Mouse (Mus musculus): ENCODE data around the gene Sinhcaf. TPM values are rescaled to one million over a fixed set of nuclear protein-coding genes. Genes with fewer than 3 reads are reported as not detected.

Sinhcaf gene
- polyA plus RNA-seq, 1 experiment: 13.1 TPM

- Histone ChIP-seq H3K4me3 (replicated peaks) (no peak overlapping the region), H3K36me3 (replicated peaks; ENCODE audit: low read length) (peaks cover 5% of the 10 kb centered on the region), H3K27me3 (replicated peaks) (no peaks in the 10 kb centered on the region), H3K4me1 (peaks cover 3% of the 10 kb centered on the region; the same call in 1 of the 2 replicates), H3K9me3 (peaks cover 3% of the 10 kb centered on the region; the same call in 1 of the 2 replicates)
- no peak for TF ChIP-seq GATA1 (IDR thresholded peaks at IDR 0.05; ENCODE audit: borderline replicate concordance, low read length)
- no peak for TF ChIP-seq FLI1 (IDR thresholded peaks at IDR 0.05; ENCODE audit: low read length)
These were observed 72.4 kb downstream of the Sinhcaf start for GRCm38 (mm10) chr6:148873911-148874310.

Other genes with a start within 250 kb of the Sinhcaf start
- gene Ipo8, start 115.0 kb downstream of the Sinhcaf start, polyA plus RNA-seq (2012; ENCODE audit: insufficient read depth, low replicate concordance): 1.3 and 1.8 TPM in 2 replicates
- 0.63 TPM in 1 of 2 replicates, not detected in the other for gene Caprin2, start 50.2 kb downstream of the Sinhcaf start, polyA plus RNA-seq (2012; ENCODE audit: insufficient read depth, low replicate concordance)
- 0.07 TPM in 1 of 2 replicates, not detected in the other for gene Dennd5b, start 155.2 kb upstream of the Sinhcaf start, polyA plus RNA-seq (2012; ENCODE audit: insufficient read depth, low replicate concordance)
- not detected in 2 replicates for gene Gm10203, start 183.7 kb upstream of the Sinhcaf start, polyA plus RNA-seq (2012; ENCODE audit: insufficient read depth, low replicate concordance)
- 0.64 TPM in 1 of 2 replicates, not detected in the other for gene Etfbkmt, start 193.4 kb upstream of the Sinhcaf start, polyA plus RNA-seq (2012; ENCODE audit: insufficient read depth, low replicate concordance)
- gene Amn1, start 242.2 kb upstream of the Sinhcaf start, polyA plus RNA-seq (2012; ENCODE audit: insufficient read depth, low replicate concordance): 1.6 TPM in 1 of 2 replicates, not detected in the other

Measured in megakaryocyte, embryonic 14.5 days (primary cell).